Mouse (Mus musculus): ENCODE results near the gene Hs3st6. TPM values are rescaled to one million over a fixed set of nuclear protein-coding genes. Genes with fewer than 3 reads are reported as not detected.
"Not testable (repeated sequence)": the region's sequence is repeated elsewhere in the genome, so short reads cannot be mapped to it uniquely, and the experiment has no call there.

Gene Hs3st6
- total RNA-seq (2021) = not detected
- long read RNA-seq, experiment 1 = 0 reads
- long read RNA-seq, experiment 2 = 0 reads

DNA sequence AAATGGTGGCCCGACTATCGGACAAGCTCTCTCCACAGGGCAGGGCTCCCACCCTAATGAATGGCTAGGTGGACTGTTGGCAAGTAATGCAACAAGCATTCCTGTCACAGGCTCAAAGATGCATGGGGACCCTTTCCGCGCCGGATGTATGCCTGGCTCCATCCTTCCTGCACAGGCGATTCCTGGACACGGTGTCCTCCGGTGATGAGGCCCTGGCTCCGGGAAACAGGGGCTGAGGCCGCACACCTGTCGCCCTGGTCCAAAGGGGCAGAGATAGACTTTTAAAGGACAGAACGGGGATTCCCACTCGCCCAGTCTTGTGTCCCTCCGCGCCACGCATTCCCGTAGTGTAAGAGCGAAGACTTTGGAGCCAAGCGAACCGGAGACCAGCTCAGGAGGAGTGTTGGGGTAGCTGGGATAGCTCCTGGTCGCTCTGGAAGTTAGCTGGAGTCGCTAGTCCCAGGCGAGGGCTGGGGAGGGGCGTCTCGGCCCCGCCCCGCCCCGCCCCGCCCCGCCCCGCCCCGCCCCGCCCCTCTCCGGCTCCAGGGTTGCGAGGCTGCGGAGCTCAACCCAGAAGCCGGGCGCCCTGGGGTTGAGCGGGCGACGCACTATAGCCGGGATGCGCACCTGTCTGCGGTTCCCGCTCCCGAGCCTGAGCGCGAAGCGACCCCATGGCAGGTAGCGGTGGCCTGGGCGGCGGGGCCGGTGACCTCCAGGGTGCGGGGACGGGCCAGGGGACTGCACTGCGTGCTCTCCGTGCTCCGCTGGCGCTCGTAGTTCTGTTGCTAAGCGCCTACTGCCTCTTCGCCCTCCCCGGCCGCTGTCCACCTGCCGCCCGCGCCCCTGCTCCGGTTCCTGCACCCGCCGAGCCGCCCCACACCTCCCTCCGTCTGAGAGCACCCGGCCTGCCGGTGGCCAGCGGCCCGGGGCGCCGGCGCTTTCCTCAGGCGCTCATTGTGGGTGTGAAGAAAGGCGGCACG is at the start of gene Hs3st6:
TSS of gene Hs3st6 (plus strand) at position 574 of the 980 bp plus-strand sequence.
- no peak for DNase-seq
- Histone ChIP-seq H3K4me3 (peak within 1 kb of the TSS; percentile 74), H3K27ac (no peak within 1 kb of the TSS)
- intact Hi-C loops (cut with DNase I) = no loop called here
- no peak for TF ChIP-seq CTCF (IDR thresholded peaks at IDR 0.05)

DNA sequence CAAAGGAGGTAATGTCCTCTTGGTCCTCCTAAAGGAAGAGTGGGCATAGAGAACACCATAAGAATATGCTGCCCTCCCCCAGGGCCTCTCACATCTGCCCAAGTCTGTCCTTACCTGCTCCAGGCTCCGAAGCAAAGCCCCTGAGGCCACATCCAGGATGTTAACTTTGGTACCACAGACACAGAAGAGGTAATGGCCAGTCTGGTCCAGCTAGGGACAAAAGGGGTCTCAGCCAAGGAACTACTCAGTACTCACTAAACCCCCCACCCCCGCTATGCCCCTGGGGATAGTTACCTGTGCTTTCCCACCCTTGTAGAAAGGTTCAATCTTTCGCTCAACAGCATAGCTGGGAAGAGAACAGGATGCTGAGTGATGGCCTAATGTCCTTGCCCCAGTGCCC is 47.0 kb upstream of the Hs3st6 start:
- no peak for TF ChIP-seq CTCF (IDR thresholded peaks at IDR 0.05)

DNA sequence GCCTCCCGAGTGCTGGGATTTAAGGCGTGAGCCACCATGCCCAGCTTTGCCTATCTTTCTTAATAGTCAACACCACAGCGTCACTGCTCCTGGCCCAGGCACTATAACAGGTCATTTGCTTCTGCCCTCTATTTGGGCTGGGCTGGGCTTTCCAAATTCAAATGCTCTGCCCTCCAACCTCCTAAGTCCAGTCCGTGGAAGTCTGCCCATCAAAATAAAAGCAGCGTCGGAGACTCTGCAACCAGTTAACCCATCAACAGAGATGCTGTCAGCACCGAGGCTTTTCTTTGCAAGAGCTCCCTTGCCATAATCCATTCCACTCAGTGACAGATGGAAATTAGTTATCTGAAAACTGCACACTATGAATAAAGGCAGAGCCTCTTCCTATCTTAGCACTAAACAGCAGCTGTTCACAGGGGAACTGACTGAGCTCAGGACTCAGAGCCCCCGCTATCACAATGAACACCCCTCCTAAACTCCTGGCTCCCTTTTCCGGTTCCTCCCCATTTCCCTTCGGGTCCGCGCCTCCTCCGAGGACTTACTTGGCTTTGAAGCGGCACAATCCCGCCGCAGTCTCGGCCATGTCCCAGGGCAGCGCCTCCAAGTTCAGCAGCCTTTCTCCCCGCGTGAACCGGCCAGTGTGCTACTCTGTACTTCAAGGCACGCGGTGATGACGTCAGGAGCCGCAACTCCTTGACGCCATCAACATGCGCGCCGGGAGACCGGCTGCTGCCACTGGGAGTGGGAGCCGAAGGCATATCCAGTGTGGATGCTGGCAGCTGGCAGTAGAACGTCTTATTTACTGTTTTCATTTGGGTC is 45.6 kb upstream of the Hs3st6 start, which contains the start of gene Tbl3:
TSS of gene Tbl3 (minus strand) at position 679 of the 819 bp plus-strand sequence.
- peak within 1 kb of the TSS; percentile 75 for H3K4me3 ChIP-seq
- peak within 1 kb of the TSS; percentile 86 for H3K27ac ChIP-seq
- DNase-seq = peak; percentile 94
- intact Hi-C loops (cut with DNase I) = loop anchor here (1.0 kb wide), 1 partner anchor 12 kb away; no protein-coding TSS in a partner anchor
- no peak for TF ChIP-seq CTCF (IDR thresholded peaks at IDR 0.05)

More for the DNA sequence above, 47.0 kb upstream of the Hs3st6 start:
- no peak overlapping the region for H3K27ac ChIP-seq
- no peak overlapping the region for H3K4me3 ChIP-seq
- DNase-seq = no peak
- intact Hi-C loops (cut with DNase I) = no loop called here

DNA sequence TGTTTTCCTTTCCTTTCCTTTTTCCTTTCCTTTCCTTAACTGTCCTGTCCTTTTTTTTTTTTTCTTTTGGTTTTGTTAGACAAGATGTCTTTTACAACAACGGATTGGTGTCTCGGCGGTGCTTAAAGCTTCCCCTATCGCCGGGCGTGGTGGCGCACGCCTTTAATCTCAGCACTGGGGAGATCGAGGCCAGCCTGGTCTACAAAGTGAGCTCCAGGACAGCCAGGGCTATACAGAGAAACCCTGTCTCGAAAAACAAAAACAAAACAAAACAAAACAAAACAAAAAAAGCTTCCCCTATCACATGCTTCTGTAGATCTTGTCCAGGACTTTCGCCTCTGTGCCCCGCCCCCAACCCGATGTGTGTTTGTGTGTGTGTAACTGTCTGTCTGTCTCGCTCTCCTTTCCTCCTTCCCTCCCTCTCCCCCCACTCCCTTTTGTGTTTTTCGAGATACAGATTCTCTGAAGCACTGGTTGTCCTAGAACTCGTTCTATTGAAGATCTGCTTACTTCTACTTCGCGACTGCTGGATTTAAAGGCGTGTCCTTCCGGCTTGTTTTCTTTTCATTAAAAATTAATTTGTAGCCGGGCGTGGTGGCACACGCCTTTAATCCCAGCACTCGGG is 44.9 kb upstream of the Hs3st6 start:
- Histone ChIP-seq H3K27ac (peak overlapping the region; percentile 86), H3K4me3 (peak overlapping the region; percentile 75)
- no peak for DNase-seq
- intact Hi-C loops (cut with DNase I) = loop anchor here (1.0 kb wide), 1 partner anchor 11 kb away; no protein-coding TSS in a partner anchor
- no peak for TF ChIP-seq CTCF (IDR thresholded peaks at IDR 0.05)

DNA sequence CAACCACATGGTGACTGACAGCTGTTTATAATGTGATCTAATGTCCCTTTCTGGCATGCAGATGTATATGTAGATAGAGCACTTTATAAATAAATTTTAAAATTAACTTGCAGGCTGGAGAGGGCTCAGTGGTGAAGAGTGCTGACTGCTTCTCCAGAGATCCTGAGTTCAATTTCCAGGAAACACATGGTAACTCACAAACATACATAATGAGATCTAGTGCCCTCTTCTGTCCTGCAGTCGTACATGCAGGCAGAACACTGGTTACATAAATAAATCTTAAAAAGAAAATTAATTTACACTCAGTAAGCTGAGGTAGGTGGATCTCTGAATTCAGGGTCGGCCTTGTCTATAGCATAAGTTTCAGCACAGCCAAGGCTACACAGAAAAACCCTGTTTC is 44.1 kb upstream of the Hs3st6 start:
- intact Hi-C loops (cut with DNase I) = no loop called here
- H3K27ac ChIP-seq = peak overlapping the region; percentile 86; the same call in 1 of the 2 replicates
- H3K4me3 ChIP-seq = peak overlapping the region; percentile 75
- peak; percentile 62 for TF ChIP-seq CTCF (IDR thresholded peaks at IDR 0.05)
- no peak for DNase-seq

DNA sequence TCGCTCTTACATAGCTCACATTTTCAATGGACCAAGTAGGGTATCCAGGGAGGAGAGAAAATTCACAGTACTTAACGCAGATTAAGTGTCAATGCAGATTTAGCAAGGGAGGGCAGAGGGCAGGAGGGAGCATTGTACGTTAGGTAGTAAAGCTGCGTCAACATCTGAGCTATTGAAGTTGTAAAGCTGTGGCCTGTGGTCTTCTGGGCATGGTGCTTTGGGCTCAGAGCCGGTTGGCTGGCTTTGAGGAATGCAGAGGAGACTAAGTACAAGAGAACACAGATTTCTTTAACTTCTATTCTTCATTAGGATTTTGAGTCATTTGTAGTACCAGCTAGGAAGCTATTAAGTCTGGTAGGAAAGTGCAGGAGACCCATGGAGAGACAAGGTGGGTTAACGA is 37.2 kb upstream of the Hs3st6 start:
- no peak for TF ChIP-seq CTCF (IDR thresholded peaks at IDR 0.05)
- Histone ChIP-seq H3K27ac (no peak overlapping the region), H3K4me3 (no peak overlapping the region)
- intact Hi-C loops (cut with DNase I) = no loop called here
- no peak for DNase-seq

DNA sequence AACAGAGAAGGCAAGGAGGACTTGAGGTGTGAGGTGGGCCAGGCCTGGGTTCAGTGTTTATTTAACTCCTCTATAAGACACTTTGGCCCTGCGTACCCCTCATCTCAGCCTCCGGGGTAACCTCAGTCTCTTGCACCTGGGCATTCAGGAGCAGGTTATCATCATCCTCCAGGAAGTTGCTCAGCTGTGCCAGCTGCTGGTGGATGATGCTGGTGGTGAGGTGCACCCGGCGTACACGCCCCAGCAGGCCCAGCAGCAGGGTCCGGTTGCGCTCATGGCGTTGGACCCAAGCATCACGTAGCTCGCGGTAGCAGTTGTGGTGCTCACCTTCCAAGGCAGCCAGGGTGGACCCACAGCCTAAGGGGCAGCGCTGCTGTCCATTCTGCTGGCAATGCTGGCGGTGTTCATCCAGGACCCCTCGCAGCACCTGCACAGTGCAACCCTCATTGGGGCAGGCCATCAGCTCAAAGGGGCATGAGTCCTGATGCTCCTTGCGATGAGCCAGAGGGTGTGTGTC is 36.6 kb upstream of the Hs3st6 start:
- intact Hi-C loops (cut with DNase I) = no loop called here
- no peak for DNase-seq
- TF ChIP-seq CTCF (IDR thresholded peaks at IDR 0.05) = no peak
- Histone ChIP-seq H3K4me3 (no peak overlapping the region), H3K27ac (no peak overlapping the region)

DNA sequence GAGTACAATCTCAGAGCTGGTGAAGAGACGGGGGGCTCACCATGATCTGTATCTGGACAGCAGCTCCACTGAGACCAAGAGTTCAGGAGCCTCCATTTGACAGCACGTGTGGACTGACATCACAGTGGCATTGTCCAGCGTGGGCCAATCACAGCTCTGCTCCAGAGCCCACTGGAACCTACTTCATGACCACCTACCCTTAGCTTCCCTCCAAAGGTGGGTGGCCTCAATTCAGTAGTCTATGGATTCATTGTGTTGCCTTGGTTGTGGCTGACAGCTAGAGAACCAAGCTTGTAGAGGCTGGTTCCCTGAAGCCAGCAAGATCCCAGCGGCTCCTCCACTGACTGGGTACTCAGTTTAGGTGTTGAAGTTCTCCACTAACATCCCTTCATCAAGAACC is 34.8 kb upstream of the Hs3st6 start, which contains the start of the genes Rnf151 and Rps2:
TSS of gene Rnf151 (minus strand) at position 121 of the 400 bp plus-strand sequence.
TSS of gene Rps2 (plus strand) at position 174 of the 400 bp plus-strand sequence.
- no peak for TF ChIP-seq CTCF (IDR thresholded peaks at IDR 0.05)
- Histone ChIP-seq H3K27ac (peak within 1 kb of the TSS; percentile 98; the same call in 1 of the 2 replicates), H3K4me3 (peak within 1 kb of the TSS; percentile 98)
- DNase-seq = no peak
- intact Hi-C loops (cut with DNase I) = no loop called here

DNA sequence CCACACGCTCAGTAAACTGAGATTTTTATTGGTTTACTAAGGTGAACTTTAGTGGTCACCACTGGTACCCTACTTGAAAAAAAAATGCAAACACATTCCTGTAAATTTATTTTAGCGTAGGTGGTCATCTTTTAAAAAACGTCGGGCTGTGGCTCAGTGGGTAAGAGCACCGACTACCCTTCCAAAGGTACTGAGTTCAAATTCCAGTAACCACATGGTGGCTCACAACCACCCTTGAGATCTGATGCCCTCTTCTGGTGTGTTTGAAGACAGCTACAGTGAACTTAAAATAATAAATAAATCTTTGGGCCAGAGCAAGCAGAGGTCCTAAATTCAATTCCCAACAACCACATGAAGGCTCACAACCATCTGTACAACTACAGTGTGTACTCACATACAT is 33.9 kb upstream of the Hs3st6 start:
- Histone ChIP-seq H3K27ac (peak overlapping the region; percentile 98), H3K4me3 (peak overlapping the region; percentile 98)
- intact Hi-C loops (cut with DNase I) = loop anchor here (1.0 kb wide), 1 partner anchor 12 kb away; the partner anchor contains the start of gene Tbl3
- not testable (repeated sequence) for DNase-seq

DNA sequence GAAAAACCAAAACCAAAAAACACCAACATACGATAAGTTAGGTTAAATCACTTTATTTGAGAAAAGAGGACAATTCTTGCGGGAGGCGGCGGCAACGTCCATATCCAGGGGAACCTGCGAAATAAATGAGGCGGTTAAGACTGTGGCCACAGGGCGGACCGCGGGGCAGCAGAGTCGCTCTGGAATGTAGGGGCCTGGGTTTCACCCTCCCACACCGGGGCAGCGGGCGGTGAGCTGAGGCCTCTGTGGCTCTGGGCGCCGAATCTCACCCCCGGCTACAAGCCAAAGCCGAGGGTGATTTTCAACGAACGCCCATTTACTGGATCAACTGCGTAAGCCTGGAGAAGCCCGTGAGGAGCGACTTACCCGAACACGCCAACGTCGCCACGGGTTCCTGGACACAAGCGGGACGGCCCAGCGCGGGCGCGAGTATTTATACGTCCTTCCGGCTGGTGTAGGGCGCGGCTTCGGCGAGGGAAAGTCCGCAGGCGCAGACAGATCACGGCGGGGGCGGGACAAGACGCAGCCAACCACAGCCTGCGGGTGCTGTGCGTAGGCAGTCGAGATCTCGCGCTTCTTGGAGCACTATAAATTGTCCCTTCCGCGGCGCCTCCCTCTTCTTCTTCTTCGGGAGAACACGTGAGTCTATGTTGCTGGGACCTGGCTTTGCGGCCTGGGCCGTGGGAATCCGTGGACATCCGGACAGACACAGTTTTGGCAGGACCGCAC is 33.1 kb upstream of the Hs3st6 start:
- intact Hi-C loops (cut with DNase I) = loop anchor here (1.0 kb wide), 1 partner anchor 12 kb away; the partner anchor contains the start of gene Tbl3
- DNase-seq = peak; percentile 99
- Histone ChIP-seq H3K27ac (peak overlapping the region; percentile 98), H3K4me3 (peak overlapping the region; percentile 98)
- TF ChIP-seq CTCF (IDR thresholded peaks at IDR 0.05) = no peak

DNA sequence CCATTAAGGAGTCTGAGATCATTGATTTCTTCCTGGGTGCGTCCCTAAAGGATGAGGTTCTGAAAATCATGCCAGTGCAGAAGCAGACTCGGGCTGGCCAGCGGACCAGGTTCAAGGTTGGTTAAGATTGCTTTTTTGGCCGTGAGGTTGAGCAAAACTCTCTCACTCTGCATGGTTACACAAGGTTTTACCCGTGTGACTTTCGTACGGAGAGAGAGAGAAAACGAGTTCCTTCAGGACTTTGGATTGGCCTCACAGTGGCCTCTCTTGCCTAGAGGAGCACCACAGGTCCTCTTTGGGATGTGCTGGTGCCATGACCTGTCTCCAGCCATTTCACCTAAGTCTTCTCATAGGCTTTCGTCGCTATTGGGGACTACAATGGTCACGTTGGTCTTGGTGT is 32.2 kb upstream of the Hs3st6 start:
- Histone ChIP-seq H3K27ac (peak overlapping the region; percentile 98), H3K4me3 (peak overlapping the region; percentile 98)
- intact Hi-C loops (cut with DNase I); DNase-seq: not testable (repeated sequence)

DNA sequence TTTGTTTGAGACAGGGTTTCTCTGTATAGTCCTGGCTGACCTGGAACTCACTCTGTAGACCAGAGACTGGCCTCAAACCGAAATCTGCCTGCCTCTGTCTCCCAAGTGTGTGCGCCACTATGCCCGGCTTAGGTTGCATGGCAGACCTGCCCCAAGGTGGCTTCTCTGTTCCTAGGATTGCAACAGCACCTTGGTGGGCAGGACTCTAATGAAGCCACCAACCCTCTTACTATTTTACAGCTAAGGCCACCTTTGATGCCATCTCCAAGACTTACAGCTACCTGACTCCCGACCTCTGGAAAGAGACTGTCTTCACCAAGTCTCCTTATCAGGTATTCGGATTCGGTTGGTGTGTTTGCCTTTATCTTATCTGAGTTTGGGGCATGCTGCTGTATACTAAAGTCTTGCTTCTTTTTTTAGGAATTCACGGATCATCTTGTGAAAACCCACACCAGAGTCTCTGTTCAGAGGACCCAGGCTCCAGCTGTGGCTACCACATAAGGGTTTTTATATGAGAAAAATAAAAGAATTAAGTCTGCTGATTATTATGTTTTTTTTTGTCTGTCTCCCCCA is 31.3 kb upstream of the Hs3st6 start:
- intact Hi-C loops (cut with DNase I); DNase-seq: not testable (repeated sequence)
- peak overlapping the region; percentile 51; the same call in 1 of the 2 replicates for H3K27ac ChIP-seq
- peak overlapping the region; percentile 98 for H3K4me3 ChIP-seq

Measured in gastrocnemius, adult 2 months (tissue).